ENCODE assay signal across 14 mouse cellular contexts in genomic region chr11:81193856-81194255, GRCm38 (mm10).
DNase-seq lines count a peak whose midpoint lies in the region.
"Had no signal": no experiment of that assay in that cellular context is flagged by ENCODE, and none has a peak within 500 bp of the region (broad histone marks: within the 10 kb centered on the region; RNA-seq: fewer than 3 reads in every experiment).

No protein-coding gene starts in this region.

- H3K4me3 ChIP-seq in embryonic facial prominence, embryonic 10.5 days = no peak overlapping the region
- H3K4me3 ChIP-seq: forebrain, embryonic 13.5 days had no signal

- DNase-seq in adrenal gland, postnatal 10 days = peak; percentile 22
- no peak for DNase-seq in adrenal gland, postnatal 4 days (ENCODE audit: low spot score in 2 of 2)
- peak; percentile 38 for DNase-seq in lung, postnatal 10 days
- no peak for DNase-seq in lung, postnatal 25 days (ENCODE audit: low spot score)
- peak; percentile 69 for DNase-seq in embryonic facial prominence, embryonic 10.5 days (ENCODE audit: low spot score)
- peak; percentile 42 for DNase-seq in testis, postnatal 10 days (ENCODE audit: low spot score)
- DNase-seq in cerebellum, adult 11-12 months = no peak
- DNase-seq in frontal cortex, postnatal 25 days (ENCODE audit: low spot score in 2 of 2) = no peak
- DNase-seq: heart, adult 18-20 months; left cerebral cortex, postnatal 4 days; lung, postnatal 36 days; right cerebral cortex, postnatal 14 days had no signal

- H3K4me1 ChIP-seq in embryonic facial prominence, embryonic 10.5 days = no peaks in the 10 kb centered on the region
- H3K4me1 ChIP-seq: forebrain, embryonic 13.5 days had no signal

- 54% methylated on average over 4 of the region's 4 CpGs for WGBS in embryonic facial prominence, embryonic 10.5 days

- no peaks in the 10 kb centered on the region for H3K27me3 ChIP-seq in embryonic facial prominence, embryonic 10.5 days (replicated peaks; ENCODE audit: low read depth, poor library complexity, severe bottlenecking)
- H3K27me3 ChIP-seq: forebrain, embryonic 13.5 days had no signal

- H3K27ac ChIP-seq in embryonic facial prominence, embryonic 10.5 days (replicated peaks) = no peak overlapping the region
- H3K27ac ChIP-seq: forebrain, embryonic 13.5 days; hindbrain, postnatal 0 days had no signal

- no peaks in the 10 kb centered on the region for H3K36me3 ChIP-seq in embryonic facial prominence, embryonic 10.5 days (replicated peaks)

- no peaks in the 10 kb centered on the region for H3K9me3 ChIP-seq in embryonic facial prominence, embryonic 10.5 days
- H3K9me3 ChIP-seq: forebrain, embryonic 13.5 days had no signal

Comparison
In these comparisons a context has a peak if more than half of its experiments do, and no peak if none do; other contexts are left out.
1. DNase-seq: peak in adrenal gland, postnatal 10 days (single experiment), lung, postnatal 10 days (single experiment), embryonic facial prominence, embryonic 10.5 days (single experiment) and testis, postnatal 10 days (single experiment); none in adrenal gland, postnatal 4 days (0 of 2), lung, postnatal 25 days (single experiment), cerebellum, adult 11-12 months (single experiment) and frontal cortex, postnatal 25 days (0 of 2).